Mouse (Mus musculus) small intestine, adult 2 months (tissue): ENCODE results near the gene Rasa2. TPM values are rescaled to one million over a fixed set of nuclear protein-coding genes. Genes with fewer than 3 reads are reported as not detected.

Experiments
- H3K27ac ChIP-seq: fragments of 200-500 bp; 2 replicates; pipeline ENCODE4 v1.5.1; 2012; ENCODE audit warnings: low read depth, low read length, control low read depth, inconsistent platforms; ENCODE audit not compliant: insufficient read depth
- H3K27me3 ChIP-seq: fragments of 200-500 bp; 2 replicates; pipeline ENCODE4 v1.6.1; 2012; ENCODE audit warnings: mild to moderate bottlenecking, moderate library complexity, low read length, inconsistent platforms; ENCODE audit not compliant: control insufficient read depth, insufficient read depth
- H3K36me3 ChIP-seq: fragments of 200-500 bp; 2 replicates; pipeline ENCODE4 v1.6.1; 2012; ENCODE audit warnings: mild to moderate bottlenecking, low read length, control low read depth, inconsistent platforms; ENCODE audit not compliant: control insufficient read depth, insufficient read depth
- H3K4me1 ChIP-seq: fragments of 200-500 bp; 2 replicates; pipeline ENCODE4 v1.6.1; 2012; ENCODE audit warnings: low read length, inconsistent platforms, mixed read lengths; ENCODE audit not compliant: control insufficient read depth, insufficient read depth, insufficient read length
- H3K4me3 ChIP-seq: fragments of 200-500 bp; 2 replicates; pipeline ENCODE4 v1.5.1; 2012; ENCODE audit warnings: low read depth, mild to moderate bottlenecking, control low read depth, inconsistent platforms, low read length, moderate library complexity
- CTCF ChIP-seq: fragments of 200-500 bp; IDR thresholded peaks from 2 replicates; pipeline ENCODE4 v1.5.1; 2012; ENCODE audit warnings: low read depth, mild to moderate bottlenecking, control low read depth, inconsistent platforms, low read length, moderate library complexity, mixed read lengths; ENCODE audit not compliant: insufficient replicate concordance, insufficient read length; ENCODE audit errors: extremely low read depth
- POLR2A ChIP-seq: fragments of 200-500 bp; IDR thresholded peaks from 2 replicates; pipeline ENCODE4 v1.6.1; 2012; ENCODE audit warnings: low read depth, mild to moderate bottlenecking, control low read depth, inconsistent platforms, low read length, moderate library complexity
- WGBS: fragments of 180-500 bp; shearing (Covaris S2); methylation state at CpG from one replicate; pipeline ENCODE4 v1.1.7; 2018; 5-methylcytosine and 5-hydroxymethylcytosine counted together
- polyA plus RNA-seq: library from polyadenylated mRNA; depleted of rRNA; stranded (reverse); fragments of >200 nt; gene quantifications from 2 replicates; pipeline ENCODE4 v1.2.3, GENCODE M21; 2012

The Rasa2 gene
- polyA plus RNA-seq, 1 experiment, result 2.6 TPM

GRCm38 (mm10) chr9:96618448-96619176 lies 12.8 kb downstream of the Rasa2 start:
- TF ChIP-seq POLR2A (no peak), CTCF (no peak)
- Histone ChIP-seq H3K4me3 (no peak overlapping the region), H3K4me1 (peaks cover 5% of the 10 kb centered on the region), H3K27me3 (no peaks in the 10 kb centered on the region), H3K36me3 (peaks cover 1% of the 10 kb centered on the region; the same call in 1 of the 2 replicates), H3K27ac (no peak overlapping the region)
- WGBS, result 60% methylated on average over 4 of the region's 4 CpGs

GRCm38 (mm10) chr9:96612297-96612696 lies 19.1 kb downstream of the Rasa2 start:
- no peak overlapping the region for H3K4me3 ChIP-seq
- H3K36me3 ChIP-seq, result peaks cover 24% of the 10 kb centered on the region
- H3K4me1 ChIP-seq, result peaks cover 17% of the 10 kb centered on the region
- TF ChIP-seq CTCF, result no peak
- no peak for TF ChIP-seq POLR2A
- 0 out of 2 replicates have a peak overlapping the region, but pooled peaks have one; percentile 8 for H3K27ac ChIP-seq
- 74% methylated on average over 3 of the region's 3 CpGs for WGBS
- no peaks in the 10 kb centered on the region for H3K27me3 ChIP-seq

- WGBS, result 60% methylated on average over 8 of the region's 8 CpGs
These were observed 19.6 kb downstream of the Rasa2 start for GRCm38 (mm10) chr9:96611693-96612293.

GRCm38 (mm10) chr9:96610813-96611212 lies 20.6 kb downstream of the Rasa2 start:
- H3K4me3 ChIP-seq, result no peak overlapping the region
- 56% methylated on average over 2 of the region's 2 CpGs for WGBS
- no peak overlapping the region for H3K27ac ChIP-seq
- no peaks in the 10 kb centered on the region for H3K27me3 ChIP-seq
- TF ChIP-seq CTCF (no peak), POLR2A (no peak)
- peaks cover 31% of the 10 kb centered on the region for H3K36me3 ChIP-seq
- H3K4me1 ChIP-seq, result peaks cover 17% of the 10 kb centered on the region

More at GRCm38 (mm10) chr9:96611693-96612293, 19.6 kb downstream of the Rasa2 start:
- no peak for TF ChIP-seq POLR2A
- TF ChIP-seq CTCF, result no peak
- no peaks in the 10 kb centered on the region for H3K27me3 ChIP-seq
- peaks cover 28% of the 10 kb centered on the region for H3K36me3 ChIP-seq
- peaks cover 17% of the 10 kb centered on the region for H3K4me1 ChIP-seq
- H3K4me3 ChIP-seq, result no peak overlapping the region
- H3K27ac ChIP-seq, result no peak overlapping the region

- WGBS, result 76% methylated on average over 6 of the region's 6 CpGs
- Histone ChIP-seq H3K27me3 (no peaks in the 10 kb centered on the region), H3K4me1 (no peaks in the 10 kb centered on the region), H3K27ac (no peak overlapping the region), H3K36me3 (peaks cover 45% of the 10 kb centered on the region), H3K4me3 (no peak overlapping the region)
- TF ChIP-seq CTCF (no peak), POLR2A (no peak)
These were observed 28.0 kb downstream of the Rasa2 start for GRCm38 (mm10) chr9:96603416-96603815.

GRCm38 (mm10) chr9:96597899-96598298 lies 33.5 kb downstream of the Rasa2 start:
- 87% methylated on average over 1 of the region's 1 CpGs for WGBS
- Histone ChIP-seq H3K27ac (no peak overlapping the region), H3K27me3 (no peaks in the 10 kb centered on the region), H3K4me1 (no peaks in the 10 kb centered on the region), H3K4me3 (no peak overlapping the region), H3K36me3 (peaks cover 30% of the 10 kb centered on the region)
- TF ChIP-seq POLR2A (no peak), CTCF (peak; percentile 23; the same call in 1 of the 2 replicates)

- H3K36me3 ChIP-seq, result peaks cover 33% of the 10 kb centered on the region
- peak overlapping the region; percentile 55; the same call in 1 of the 2 replicates for H3K27ac ChIP-seq
- no peaks in the 10 kb centered on the region for H3K27me3 ChIP-seq
- H3K4me1 ChIP-seq, result no peaks in the 10 kb centered on the region; the same call in 1 of the 2 replicates
- WGBS, result 36% methylated on average over 11 of the region's 11 CpGs
- TF ChIP-seq CTCF (no peak), POLR2A (no peak)
- no peak overlapping the region for H3K4me3 ChIP-seq
These were observed 38.5 kb downstream of the Rasa2 start for GRCm38 (mm10) chr9:96592670-96593600.
